Mouse (Mus musculus) spleen, adult 2 months (tissue): Measurements from ENCODE around the gene Ppp1r16b. TPM values are rescaled to one million over a fixed set of nuclear protein-coding genes. Genes with fewer than 3 reads are reported as not detected.

Source experiments
- DNase-seq, 2 experiments: peaks; one replicate each; pipeline versions ENCODE4 v3.0.0 to v3.0.0-alpha.2; 2012 to 2021; ENCODE audit warnings: low spot score in 2 of 2, low read depth in 1 of 2
- H3K27ac ChIP-seq: fragments of 200-500 bp; 2 replicates; pipeline ENCODE4 v1.5.1; 2012; ENCODE audit warnings: low read length, inconsistent platforms; ENCODE audit not compliant: insufficient read depth
- H3K27me3 ChIP-seq: fragments of 200-500 bp; 2 replicates; pipeline ENCODE4 v1.6.1; 2012; ENCODE audit warnings: mild to moderate bottlenecking, moderate library complexity, low read length, inconsistent platforms; ENCODE audit not compliant: control insufficient read depth, insufficient read depth
- H3K36me3 ChIP-seq: fragments of 200-500 bp; 2 replicates; pipeline ENCODE4 v1.6.1; 2012; ENCODE audit warnings: mild to moderate bottlenecking, low read length, inconsistent platforms; ENCODE audit not compliant: control insufficient read depth, insufficient read depth
- H3K4me1 ChIP-seq: fragments of 200-500 bp; 2 replicates; pipeline ENCODE4 v1.6.1; 2011; ENCODE audit warnings: inconsistent platforms; ENCODE audit not compliant: control insufficient read depth, insufficient read depth, insufficient read length
- H3K4me3 ChIP-seq: fragments of 200-500 bp; 2 replicates; pipeline ENCODE4 v1.5.1; 2011; ENCODE audit warnings: mild to moderate bottlenecking, inconsistent platforms; ENCODE audit not compliant: insufficient read depth, insufficient read length; ENCODE audit errors: extremely low read depth
- CTCF ChIP-seq: fragments of 200-500 bp; IDR thresholded peaks from 2 replicates; pipeline ENCODE4 v1.5.1; 2011; ENCODE audit warnings: mild to moderate bottlenecking, inconsistent platforms; ENCODE audit not compliant: insufficient read depth, insufficient read length, insufficient replicate concordance; ENCODE audit errors: extremely low read depth
- POLR2A ChIP-seq: fragments of 200-500 bp; IDR thresholded peaks from 2 replicates; pipeline ENCODE4 v1.6.1; 2011; ENCODE audit warnings: low read depth, low read length, inconsistent platforms
- WGBS: fragments of 180-500 bp; shearing (Covaris S2); methylation state at CpG from one replicate; pipeline ENCODE4 v1.1.7; 2018; 5-methylcytosine and 5-hydroxymethylcytosine counted together
- polyA plus RNA-seq: library from polyadenylated mRNA; depleted of rRNA; stranded (reverse); fragments of >200 nt; gene quantifications from 2 replicates; pipeline ENCODE4 v1.2.3, GENCODE M21; 2012

Gene Ppp1r16b
- polyA plus RNA-seq, 1 experiment, result 17.6 TPM

GRCm38 (mm10) chr2:158770126-158770757 lies 105.0 kb downstream of the Ppp1r16b start:
- no peak overlapping the region for H3K4me3 ChIP-seq
- H3K27me3 ChIP-seq, result no peaks in the 10 kb centered on the region

GRCm38 (mm10) chr2:158771066-158771763 lies 106.0 kb downstream of the Ppp1r16b start:
- H3K27ac ChIP-seq, result no peak overlapping the region
- peaks cover 2% of the 10 kb centered on the region for H3K4me1 ChIP-seq
- no peaks in the 10 kb centered on the region for H3K27me3 ChIP-seq
- WGBS, result 77% methylated on average over 11 of the region's 11 CpGs
- no peak overlapping the region for H3K4me3 ChIP-seq
- TF ChIP-seq POLR2A (no peak), CTCF (no peak)
- no peak for DNase-seq
- H3K36me3 ChIP-seq, result no peaks in the 10 kb centered on the region

More at GRCm38 (mm10) chr2:158770126-158770757, 105.0 kb downstream of the Ppp1r16b start:
- no peaks in the 10 kb centered on the region for H3K36me3 ChIP-seq
- no peak for DNase-seq
- no peak overlapping the region for H3K27ac ChIP-seq
- WGBS, result 78% methylated on average over 13 of the region's 13 CpGs
- H3K4me1 ChIP-seq, result peaks cover 2% of the 10 kb centered on the region
- TF ChIP-seq CTCF, result no peak
- TF ChIP-seq POLR2A, result no peak

GRCm38 (mm10) chr2:158772808-158773207 lies 107.6 kb downstream of the Ppp1r16b start:
- no peaks in the 10 kb centered on the region for H3K36me3 ChIP-seq
- 90% methylated on average over 13 of the region's 13 CpGs for whole genome bisulfite sequencing
- H3K4me1 ChIP-seq, result no peaks in the 10 kb centered on the region; the same call in 1 of the 2 replicates
- no peak for DNase-seq
- no peak overlapping the region for H3K4me3 ChIP-seq
- no peaks in the 10 kb centered on the region for H3K27me3 ChIP-seq
- no peak overlapping the region for H3K27ac ChIP-seq
- TF ChIP-seq CTCF, result no peak

- 59% methylated on average over 8 of the region's 8 CpGs for WGBS
- no peak overlapping the region for H3K27ac ChIP-seq
- no peaks in the 10 kb centered on the region for H3K27me3 ChIP-seq
- no peaks in the 10 kb centered on the region for H3K4me1 ChIP-seq
- no peak overlapping the region for H3K4me3 ChIP-seq
- DNase-seq, result no peak
- no peaks in the 10 kb centered on the region for H3K36me3 ChIP-seq
- TF ChIP-seq CTCF (no peak), POLR2A (no peak)
Observed at GRCm38 (mm10) chr2:158774886-158775285, 109.7 kb downstream of the Ppp1r16b start.

GRCm38 (mm10) chr2:158776716-158777115 lies 111.5 kb downstream of the Ppp1r16b start:
- Histone ChIP-seq H3K27me3 (no peaks in the 10 kb centered on the region), H3K4me3 (no peak overlapping the region), H3K27ac (no peak overlapping the region), H3K4me1 (no peaks in the 10 kb centered on the region), H3K36me3 (no peaks in the 10 kb centered on the region)
- WGBS, result 88% methylated on average over 4 of the region's 4 CpGs
- no peak for DNase-seq
- TF ChIP-seq CTCF (no peak), POLR2A (no peak)

- Histone ChIP-seq H3K36me3 (no peaks in the 10 kb centered on the region), H3K4me3 (no peak overlapping the region), H3K4me1 (no peaks in the 10 kb centered on the region), H3K27me3 (no peaks in the 10 kb centered on the region), H3K27ac (no peak overlapping the region)
- TF ChIP-seq CTCF (no peak), POLR2A (no peak)
- WGBS, result 76% methylated on average over 6 of the region's 6 CpGs
- DNase-seq, result no peak
Observed at GRCm38 (mm10) chr2:158777490-158777889, 112.3 kb downstream of the Ppp1r16b start.

- TF ChIP-seq POLR2A, result no peak
- no peak for TF ChIP-seq CTCF
- 85% methylated on average over 7 of the region's 7 CpGs for WGBS
- H3K36me3 ChIP-seq, result no peaks in the 10 kb centered on the region
- no peak overlapping the region for H3K4me3 ChIP-seq
- no peaks in the 10 kb centered on the region for H3K4me1 ChIP-seq
- no peaks in the 10 kb centered on the region for H3K27me3 ChIP-seq
- DNase-seq, result no peak
- H3K27ac ChIP-seq, result no peak overlapping the region
Observed at GRCm38 (mm10) chr2:158778349-158778748, 113.2 kb downstream of the Ppp1r16b start.
